Mouse (Mus musculus): ENCODE results near the gene Egln3.

Egln3 gene

GRCm38 (mm10) chr12:54203656-54204045, at the start of gene Egln3:
TSS of gene Egln3 (minus strand) at chr12:54203860.
- peak; percentile 82 for DNase-seq (ENCODE audit: low spot score)

- no peak for DNase-seq (ENCODE audit: low spot score)
Measured at GRCm38 (mm10) chr12:54253449-54253848, 49.8 kb upstream of the Egln3 start.

GRCm38 (mm10) chr12:54251942-54252400, 48.3 kb upstream of the Egln3 start:
- no peak for DNase-seq (ENCODE audit: low spot score)

- DNase-seq (ENCODE audit: low spot score): no peak
Measured at GRCm38 (mm10) chr12:54247835-54248234, 44.2 kb upstream of the Egln3 start.

GRCm38 (mm10) chr12:54243158-54243557, 39.5 kb upstream of the Egln3 start:
- no peak for DNase-seq (ENCODE audit: low spot score)

- DNase-seq (ENCODE audit: low spot score): no peak
Measured at GRCm38 (mm10) chr12:54241976-54242375, 38.3 kb upstream of the Egln3 start.

- no peak for DNase-seq (ENCODE audit: low spot score)
Measured at GRCm38 (mm10) chr12:54233794-54234193, 30.1 kb upstream of the Egln3 start.

- no peak for DNase-seq (ENCODE audit: low spot score)
Measured at GRCm38 (mm10) chr12:54232996-54233603, 29.4 kb upstream of the Egln3 start.

- DNase-seq (ENCODE audit: low spot score): no peak
Measured at GRCm38 (mm10) chr12:54232456-54232855, 28.8 kb upstream of the Egln3 start.

GRCm38 (mm10) chr12:54227551-54227950, 23.9 kb upstream of the Egln3 start:
- no peak for DNase-seq (ENCODE audit: low spot score)

- DNase-seq (ENCODE audit: low spot score): peak; percentile 9
Measured at GRCm38 (mm10) chr12:54226341-54226740, 22.7 kb upstream of the Egln3 start.

GRCm38 (mm10) chr12:54225610-54226009, 21.9 kb upstream of the Egln3 start:
- DNase-seq (ENCODE audit: low spot score): no peak

GRCm38 (mm10) chr12:54225090-54225489, 21.4 kb upstream of the Egln3 start:
- no peak for DNase-seq (ENCODE audit: low spot score)

GRCm38 (mm10) chr12:54222036-54222760, 18.5 kb upstream of the Egln3 start:
- DNase-seq (ENCODE audit: low spot score): no peak

- no peak for DNase-seq (ENCODE audit: low spot score)
Measured at GRCm38 (mm10) chr12:54216673-54217072, 13.0 kb upstream of the Egln3 start.

- no peak for DNase-seq (ENCODE audit: low spot score)
Measured at GRCm38 (mm10) chr12:54214426-54214825, 10.8 kb upstream of the Egln3 start.

GRCm38 (mm10) chr12:54213871-54214270, 10.2 kb upstream of the Egln3 start:
- DNase-seq (ENCODE audit: low spot score): no peak

GRCm38 (mm10) chr12:54213230-54213629, 9.6 kb upstream of the Egln3 start:
- no peak for DNase-seq (ENCODE audit: low spot score)

GRCm38 (mm10) chr12:54209182-54209563, 5.5 kb upstream of the Egln3 start:
- no peak for DNase-seq (ENCODE audit: low spot score)

GRCm38 (mm10) chr12:54208433-54209181, 4.9 kb upstream of the Egln3 start:
- no peak for DNase-seq (ENCODE audit: low spot score)

- DNase-seq (ENCODE audit: low spot score): no peak
Measured at GRCm38 (mm10) chr12:54205731-54206130, 2.1 kb upstream of the Egln3 start.

- peak; percentile 22 for DNase-seq (ENCODE audit: low spot score)
Measured at GRCm38 (mm10) chr12:54205195-54205594, 1.5 kb upstream of the Egln3 start.
